Mouse (Mus musculus): ENCODE results near the gene Dhx40.

GRCm38 (mm10) chr11:86836366-86836765 lies 28.8 kb upstream of the Dhx40 start:
- TF ChIP-seq POLR2A (IDR thresholded peaks at IDR 0.05; ENCODE audit: insufficient read length, low read depth) (no peak), E2F4 (IDR thresholded peaks at IDR 0.05; ENCODE audit: insufficient read depth) (no peak), MYOG (IDR thresholded peaks at IDR 0.05; ENCODE audit: control insufficient read depth in 1 of 3, insufficient read depth in 1 of 3, insufficient read length in 2 of 3, low read depth in 2 of 3) (no peak), MAX (IDR thresholded peaks at IDR 0.05; ENCODE audit: low read depth) (no peak), MYOD1 (IDR thresholded peaks at IDR 0.05; ENCODE audit: control insufficient read depth in 1 of 3, insufficient read length in 2 of 3, low read depth in 2 of 3) (no peak), CEBPB (IDR thresholded peaks at IDR 0.05; ENCODE audit: insufficient read depth, poor library complexity, severe bottlenecking) (no peak), TCF12 (IDR thresholded peaks at IDR 0.05; ENCODE audit: insufficient read depth, poor library complexity, severe bottlenecking) (no peak), REST (IDR thresholded peaks at IDR 0.05; ENCODE audit: insufficient read depth, insufficient read length) (no peak), POLR2AphosphoS2 (IDR thresholded peaks at IDR 0.05; ENCODE audit: insufficient read length, low read depth) (no peak), TCF3 (IDR thresholded peaks at IDR 0.05; ENCODE audit: insufficient read length, low read depth) (no peak), SRF (IDR thresholded peaks at IDR 0.05; ENCODE audit: control insufficient read depth, insufficient read length, low read depth) (no peak)
